Mouse (Mus musculus) limb, embryonic 11.5 days (tissue): Measurements from ENCODE around the gene Slc35f4. TPM values are rescaled to one million over a fixed set of nuclear protein-coding genes. Genes with fewer than 3 reads are reported as not detected.
"Not testable (repeated sequence)": the region's sequence is repeated elsewhere in the genome, so short reads cannot be mapped to it uniquely, and the experiment has no call there.

Source experiments
- ATAC-seq: fragments of 200-750 bp; cut with Nextera tagmentation; 2 replicates; pipeline ENCODE4 v1.8.0; 2017; ENCODE audit warnings: low read depth; ENCODE audit not compliant: insufficient number of reproducible peaks, low FRiP score, low TSS enrichment
- DNase-seq: peaks from one replicate; pipeline ENCODE4 v3.0.0-alpha.2; 2015; ENCODE audit warnings: low spot score
- H3K27ac ChIP-seq: fragments of 300-500 bp; sonication (generic); replicated peaks from 2 replicates; pipeline ENCODE4 v1.5.1; 2014; ENCODE audit warnings: low read depth, mild to moderate bottlenecking, low read length
- H3K27me3 ChIP-seq: fragments of 300-500 bp; sonication (generic); 2 replicates; pipeline ENCODE4 v1.6.1; 2014; ENCODE audit warnings: mild to moderate bottlenecking, low read length, mixed read lengths; ENCODE audit not compliant: control insufficient read depth, insufficient read depth
- H3K36me3 ChIP-seq: fragments of 300-500 bp; sonication (generic); 2 replicates; pipeline ENCODE4 v1.6.1; 2014; ENCODE audit warnings: mild to moderate bottlenecking, low read length, moderate library complexity, mixed read lengths; ENCODE audit not compliant: control insufficient read depth, insufficient read depth
- H3K4me1 ChIP-seq: fragments of 300-500 bp; sonication (generic); 2 replicates; pipeline ENCODE4 v1.6.1; 2014; ENCODE audit warnings: low read length, mixed read lengths; ENCODE audit not compliant: control insufficient read depth, insufficient read depth
- H3K4me2 ChIP-seq: fragments of 300-500 bp; sonication (generic); 2 replicates; pipeline ENCODE4 v1.6.1; 2014; ENCODE audit warnings: low read depth, mild to moderate bottlenecking, moderate library complexity; ENCODE audit not compliant: severe bottlenecking
- H3K4me3 ChIP-seq: fragments of 300-500 bp; sonication (generic); 2 replicates; pipeline ENCODE4 v1.5.1; 2014; ENCODE audit warnings: low read depth, low read length
- H3K9ac ChIP-seq: fragments of 300-500 bp; sonication (generic); 2 replicates; pipeline ENCODE4 v1.6.1; 2014; ENCODE audit warnings: mild to moderate bottlenecking, low read length
- H3K9me3 ChIP-seq: fragments of 300-500 bp; sonication (generic); 2 replicates; pipeline ENCODE4 v1.6.1; 2016; ENCODE audit warnings: low read length; ENCODE audit not compliant: control insufficient read depth
- WGBS: fragments of 180-500 bp; shearing (Covaris S2); extraction: QIAGEN DNeasy Blood & Tissue Kit; methylation state at CpG from one replicate; pipeline ENCODE4 v1.1.7; 2014; 5-methylcytosine and 5-hydroxymethylcytosine counted together
- microRNA-seq: library from miRNA; unstranded; fragments of <30 nt; microRNA quantifications from one replicate; pipeline ENCODE4, GENCODE M21; 2016
- polyA plus RNA-seq: library from polyadenylated mRNA; unstranded; fragments of >200 nt; fragmentation: Nextera tagmentation; extraction: Ambion mirVana; gene quantifications from 2 replicates; pipeline ENCODE4 v1.2.1, GENCODE M21; 2014

Gene Slc35f4
- polyA plus RNA-seq, 1 experiment from 2014 or later = not detected

- 84% methylated on average over 7 of the region's 7 CpGs for WGBS
- ATAC-seq (no peak), DNase-seq (no peak)
- Histone ChIP-seq H3K4me1 (no peaks in the 10 kb centered on the region), H3K27ac (no peak overlapping the region), H3K9ac (no peak overlapping the region), H3K4me3 (no peak overlapping the region), H3K27me3 (no peaks in the 10 kb centered on the region), H3K9me3 (no peaks in the 10 kb centered on the region), H3K4me2 (no peak overlapping the region), H3K36me3 (no peaks in the 10 kb centered on the region)
Measured at GRCm38 (mm10) chr14:49283784-49284655, 241.8 kb downstream of the Slc35f4 start.

- Histone ChIP-seq H3K4me3 (no peak overlapping the region), H3K4me1 (no peaks in the 10 kb centered on the region), H3K9me3 (no peaks in the 10 kb centered on the region), H3K36me3 (no peaks in the 10 kb centered on the region), H3K4me2 (no peak overlapping the region), H3K27ac (no peak overlapping the region), H3K27me3 (no peaks in the 10 kb centered on the region), H3K9ac (no peak overlapping the region)
- no peak for DNase-seq
- 91% methylated on average over 6 of the region's 6 CpGs for WGBS
- ATAC-seq = no peak
Measured at GRCm38 (mm10) chr14:49278880-49279279, 247.0 kb downstream of the Slc35f4 start.

DNA sequence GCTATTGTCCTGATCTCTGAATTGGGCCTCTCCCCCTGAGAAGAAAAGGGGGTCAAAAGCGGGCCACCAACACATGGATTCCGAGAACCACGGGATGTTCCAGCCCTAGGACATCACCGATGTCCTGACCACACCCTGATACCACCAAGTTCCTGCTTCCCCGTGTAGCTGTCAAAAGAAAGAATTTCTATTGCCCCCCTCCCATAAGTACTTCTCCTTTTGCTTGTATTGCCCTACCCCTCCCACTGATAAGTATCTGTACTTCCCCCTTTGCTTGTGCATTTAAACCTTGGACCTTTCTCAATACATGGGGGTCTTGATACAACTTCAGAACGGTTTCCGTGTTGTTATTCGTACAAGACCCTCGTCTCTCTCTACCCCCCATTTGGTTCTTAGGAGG lies 247.4 kb downstream of the Slc35f4 start:
- not testable (repeated sequence) for ATAC-seq, DNase-seq, H3K4me2 ChIP-seq, H3K36me3 ChIP-seq, H3K4me1 ChIP-seq, H3K4me3 ChIP-seq, H3K27me3 ChIP-seq, H3K27ac ChIP-seq, H3K9me3 ChIP-seq, H3K9ac ChIP-seq
- WGBS = 95% methylated on average over 9 of the region's 9 CpGs

- no peak for ATAC-seq
- H3K4me2 ChIP-seq = no peak overlapping the region
- H3K9ac ChIP-seq = no peak overlapping the region
- no peaks in the 10 kb centered on the region for H3K27me3 ChIP-seq
- no peaks in the 10 kb centered on the region for H3K4me1 ChIP-seq
- no peak overlapping the region for H3K27ac ChIP-seq
- no peak overlapping the region for H3K4me3 ChIP-seq
- WGBS = 65% methylated on average over 3 of the region's 3 CpGs
- H3K9me3 ChIP-seq = no peaks in the 10 kb centered on the region
- DNase-seq = no peak
- no peaks in the 10 kb centered on the region for H3K36me3 ChIP-seq
Measured at GRCm38 (mm10) chr14:49277642-49278041, 248.2 kb downstream of the Slc35f4 start.

DNA sequence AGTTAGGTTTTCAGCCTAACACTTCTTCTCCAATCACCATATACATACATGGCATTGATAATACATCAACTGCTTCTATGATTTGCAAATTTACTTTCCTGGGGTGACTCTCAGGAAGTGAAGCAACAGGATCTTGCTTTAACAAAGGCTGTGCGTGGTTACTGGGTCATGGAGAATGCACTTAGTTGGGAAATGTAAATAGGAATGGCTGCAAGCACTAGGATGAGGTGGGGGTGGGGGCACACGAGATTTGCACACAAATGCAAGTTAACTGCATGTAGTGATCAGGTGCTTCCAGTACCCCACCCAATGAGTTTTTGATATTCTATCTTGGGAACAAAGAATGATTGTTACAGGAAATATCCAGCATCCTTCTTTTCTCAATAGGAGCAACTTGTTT lies 250.5 kb downstream of the Slc35f4 start:
- Histone ChIP-seq H3K4me2 (no peak overlapping the region), H3K27me3 (no peaks in the 10 kb centered on the region), H3K4me3 (no peak overlapping the region), H3K4me1 (no peaks in the 10 kb centered on the region), H3K36me3 (no peaks in the 10 kb centered on the region), H3K9ac (no peak overlapping the region), H3K27ac (no peak overlapping the region), H3K9me3 (no peaks in the 10 kb centered on the region)
- DNase-seq (no peak), ATAC-seq (no peak)
- WGBS = 49% methylated on average over 2 of the region's 2 CpGs

DNA sequence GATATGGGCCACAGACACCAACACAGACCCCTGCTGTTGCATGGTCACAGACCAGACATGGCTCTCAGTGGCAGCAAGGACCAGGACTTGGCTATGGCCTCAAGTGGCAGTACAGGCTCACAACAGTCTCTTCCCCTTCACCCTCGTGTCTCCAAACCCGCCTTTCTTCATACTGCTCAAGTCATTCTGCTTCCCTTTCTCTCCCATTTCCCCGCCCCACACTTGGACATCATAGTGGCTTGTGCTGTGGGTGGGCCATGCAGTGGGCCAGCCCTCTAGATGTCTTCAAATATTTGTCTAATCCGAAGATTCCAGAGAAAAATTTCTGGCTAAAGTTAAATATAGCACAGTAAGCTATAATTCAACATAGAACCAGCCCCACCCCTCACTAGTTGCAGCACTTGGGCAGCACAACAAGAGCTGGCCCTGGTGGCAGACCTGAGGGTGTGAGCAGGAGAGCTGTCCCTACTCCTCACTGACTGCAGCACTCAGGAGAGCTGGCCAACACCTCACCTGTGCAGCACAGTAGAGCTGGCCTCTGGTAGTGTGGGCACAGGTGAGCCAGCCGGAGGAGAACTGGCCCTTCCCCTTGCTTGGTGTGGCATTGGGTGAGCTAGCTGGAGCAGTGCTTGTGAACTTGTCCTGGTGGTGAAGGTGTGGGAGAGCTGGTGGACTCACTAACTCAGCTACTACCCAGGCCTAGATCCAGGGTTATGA lies 260.4 kb downstream of the Slc35f4 start:
- no peak overlapping the region for H3K4me2 ChIP-seq
- no peaks in the 10 kb centered on the region for H3K4me1 ChIP-seq
- H3K36me3 ChIP-seq = no peaks in the 10 kb centered on the region
- ATAC-seq (no peak), DNase-seq (no peak)
- H3K27me3 ChIP-seq = no peaks in the 10 kb centered on the region
- H3K4me3 ChIP-seq = no peak overlapping the region
- no peak overlapping the region for H3K27ac ChIP-seq
- no peaks in the 10 kb centered on the region for H3K9me3 ChIP-seq
- 86% methylated on average over 5 of the region's 5 CpGs for WGBS
- no peak overlapping the region for H3K9ac ChIP-seq

Small RNA genes within 50 kb of the gene (microRNA-seq; reads per million reads assigned to microRNA genes)
- not detected for gene Gm22949
